Mouse (Mus musculus) liver (tissue): ENCODE measurements around the gene Nudcd3.

ENCODE experiments used
- DNase-seq: peaks from one replicate; pipeline ENCODE4 v3.0.0-alpha.2; 2020; ENCODE audit warnings: mixed read lengths

Gene Nudcd3

GRCm38 (mm10) chr11:6177781-6178420 is 22.3 kb downstream of the Nudcd3 start:
- DNase-seq, result no peak

GRCm38 (mm10) chr11:6175506-6175905 is 24.7 kb downstream of the Nudcd3 start:
- no peak for DNase-seq

GRCm38 (mm10) chr11:6174719-6175118 is 25.5 kb downstream of the Nudcd3 start:
- no peak for DNase-seq

GRCm38 (mm10) chr11:6169041-6169663 is 31.1 kb downstream of the Nudcd3 start:
- DNase-seq, result no peak

- DNase-seq, result no peak
These were observed 33.9 kb downstream of the Nudcd3 start for GRCm38 (mm10) chr11:6166351-6166750.

GRCm38 (mm10) chr11:6165391-6166081 is 34.7 kb downstream of the Nudcd3 start:
- no peak for DNase-seq

GRCm38 (mm10) chr11:6164781-6165180 is 35.4 kb downstream of the Nudcd3 start:
- no peak for DNase-seq

GRCm38 (mm10) chr11:6163706-6164105 is 36.5 kb downstream of the Nudcd3 start:
- DNase-seq, result no peak

GRCm38 (mm10) chr11:6163062-6163461 is 37.2 kb downstream of the Nudcd3 start:
- no peak for DNase-seq

GRCm38 (mm10) chr11:6161549-6161948 is 38.7 kb downstream of the Nudcd3 start:
- no peak for DNase-seq

GRCm38 (mm10) chr11:6160663-6161271 is 39.4 kb downstream of the Nudcd3 start:
- DNase-seq, result no peak

- DNase-seq, result no peak
These were observed 40.4 kb downstream of the Nudcd3 start for GRCm38 (mm10) chr11:6159704-6160275.

GRCm38 (mm10) chr11:6158515-6158914 is 41.7 kb downstream of the Nudcd3 start:
- no peak for DNase-seq

GRCm38 (mm10) chr11:6157119-6157518 is 43.1 kb downstream of the Nudcd3 start:
- DNase-seq, result no peak

GRCm38 (mm10) chr11:6156651-6157050 is 43.6 kb downstream of the Nudcd3 start:
- DNase-seq, result no peak

GRCm38 (mm10) chr11:6154211-6154701 is 46.0 kb downstream of the Nudcd3 start:
- no peak for DNase-seq

GRCm38 (mm10) chr11:6152864-6153263 is 47.4 kb downstream of the Nudcd3 start:
- no peak for DNase-seq

GRCm38 (mm10) chr11:6138233-6138950 is 61.8 kb downstream of the Nudcd3 start:
- no peak for DNase-seq

- DNase-seq, result no peak
These were observed 67.3 kb downstream of the Nudcd3 start for GRCm38 (mm10) chr11:6132886-6133285.

- DNase-seq, result no peak
These were observed 69.6 kb downstream of the Nudcd3 start for GRCm38 (mm10) chr11:6130578-6130977.

- no peak for DNase-seq
These were observed 76.6 kb downstream of the Nudcd3 start for GRCm38 (mm10) chr11:6123605-6124120.

- no peak for DNase-seq
These were observed 77.6 kb downstream of the Nudcd3 start for GRCm38 (mm10) chr11:6122631-6123030.
